Mouse (Mus musculus) midbrain, embryonic 15.5 days (tissue): ENCODE results near the gene Lima1. TPM values are rescaled to one million over a fixed set of nuclear protein-coding genes. Genes with fewer than 3 reads are reported as not detected.

ENCODE experiments used
- ATAC-seq: fragments of 200-750 bp; cut with Nextera tagmentation; replicated peaks from 2 replicates; pipeline ENCODE4 v1.8.0; 2017; ENCODE audit warnings: moderate TSS enrichment
- H3K27ac ChIP-seq: fragments of 300-500 bp; sonication (generic); 2 replicates; pipeline ENCODE4 v1.5.1; 2015; ENCODE audit warnings: mild to moderate bottlenecking, inconsistent platforms
- H3K27me3 ChIP-seq: fragments of 300-500 bp; sonication (generic); replicated peaks from 2 replicates; pipeline ENCODE4 v1.6.1; 2015; ENCODE audit warnings: inconsistent platforms
- H3K36me3 ChIP-seq: fragments of 300-500 bp; sonication (generic); replicated peaks from 2 replicates; pipeline ENCODE4 v1.6.1; 2015; ENCODE audit warnings: inconsistent platforms
- H3K4me1 ChIP-seq: fragments of 300-500 bp; sonication (generic); 2 replicates; pipeline ENCODE4 v1.6.1; 2015; ENCODE audit warnings: inconsistent platforms
- H3K4me2 ChIP-seq: fragments of 300-500 bp; sonication (generic); 2 replicates; pipeline ENCODE4 v1.6.1; 2015; ENCODE audit warnings: inconsistent platforms, mild to moderate bottlenecking, moderate library complexity
- H3K4me3 ChIP-seq: fragments of 300-500 bp; sonication (generic); 2 replicates; pipeline ENCODE4 v1.5.1; 2015; ENCODE audit warnings: mild to moderate bottlenecking, inconsistent platforms
- H3K9ac ChIP-seq: fragments of 300-500 bp; sonication (generic); 2 replicates; pipeline ENCODE4 v1.6.1; 2015; ENCODE audit warnings: mild to moderate bottlenecking, inconsistent platforms
- H3K9me3 ChIP-seq: fragments of 300-500 bp; sonication (generic); 2 replicates; pipeline ENCODE4 v1.6.1; 2016; ENCODE audit warnings: inconsistent platforms
- WGBS: fragments of 180-500 bp; shearing (Covaris S2); methylation state at CpG from one replicate; pipeline ENCODE4 v1.1.7; 2015; ENCODE audit warnings: mixed read lengths; 5-methylcytosine and 5-hydroxymethylcytosine counted together
- polyA plus RNA-seq: library from polyadenylated mRNA; unstranded; fragments of >200 nt; fragmentation: Nextera tagmentation; extraction: Ambion mirVana; gene quantifications from 2 replicates; pipeline ENCODE4 v1.2.1, GENCODE M21; 2015

The Lima1 gene
- polyA plus RNA-seq, 1 experiment from 2014 or later, result 13.9 TPM

DNA sequence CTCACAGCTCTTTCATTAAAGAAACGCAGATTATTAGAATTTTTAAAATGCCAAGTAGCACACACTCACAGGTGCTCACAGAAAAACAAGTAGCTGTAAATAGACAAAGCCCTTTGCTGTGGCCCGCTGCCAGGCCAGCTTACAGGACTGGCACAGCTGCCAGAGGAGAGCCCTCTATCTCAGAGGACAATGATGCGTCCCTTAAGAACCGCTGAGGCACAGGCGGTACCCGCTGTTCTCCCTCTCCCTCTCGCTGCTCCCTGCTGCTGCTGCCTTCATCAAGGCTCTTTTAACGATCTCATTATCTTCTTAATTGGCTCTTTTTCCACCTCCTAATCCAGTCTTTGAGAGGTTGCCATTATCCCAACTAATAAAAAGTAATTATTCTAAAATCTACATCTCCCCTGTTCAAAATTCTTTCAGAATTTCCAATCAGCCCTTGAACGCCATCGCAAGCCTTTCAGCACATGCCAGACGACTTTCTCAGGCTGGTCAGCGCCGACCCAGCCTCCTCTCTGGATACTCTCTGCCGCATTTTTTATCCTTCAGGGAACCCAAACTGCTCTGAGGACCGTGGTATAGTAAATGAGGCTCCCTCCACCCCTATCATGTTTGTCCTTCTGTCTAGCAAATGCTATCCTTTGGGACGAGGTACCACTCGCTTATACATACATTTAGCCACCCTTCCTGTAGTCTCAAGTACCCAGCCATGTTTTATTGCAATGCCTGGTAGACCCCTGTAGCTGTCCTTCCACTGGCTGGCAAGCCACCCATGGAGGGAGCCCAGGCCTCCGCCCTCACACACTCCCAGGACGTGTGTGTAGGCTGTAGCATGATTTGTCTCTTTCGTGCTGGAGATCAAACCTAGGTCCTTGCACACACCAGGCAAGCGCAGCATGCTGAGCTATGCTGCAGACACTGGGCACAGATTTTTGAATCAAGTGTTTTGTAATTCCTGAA is 67.2 kb downstream of the Lima1 start:
- Histone ChIP-seq H3K27ac (peak overlapping the region; percentile 69), H3K36me3 (no peaks in the 10 kb centered on the region), H3K27me3 (no peaks in the 10 kb centered on the region), H3K4me1 (peaks cover 22% of the 10 kb centered on the region), H3K9me3 (no peaks in the 10 kb centered on the region), H3K9ac (no peak overlapping the region), H3K4me2 (peak overlapping the region; percentile 35), H3K4me3 (no peak overlapping the region)
- 21% methylated on average over 21 of the region's 21 CpGs for WGBS
- ATAC-seq, result peak; percentile 84

- no peaks in the 10 kb centered on the region for H3K27me3 ChIP-seq
- no peaks in the 10 kb centered on the region for H3K9me3 ChIP-seq
- ATAC-seq, result no peak
- WGBS, result 26% methylated on average over 7 of the region's 7 CpGs
- peaks cover 22% of the 10 kb centered on the region for H3K4me1 ChIP-seq
- no peaks in the 10 kb centered on the region for H3K36me3 ChIP-seq
- no peak overlapping the region for H3K27ac ChIP-seq
- no peak overlapping the region for H3K4me2 ChIP-seq
- no peak overlapping the region for H3K9ac ChIP-seq
- no peak overlapping the region for H3K4me3 ChIP-seq
Observed at GRCm38 (mm10) chr15:99806171-99806570, 69.1 kb downstream of the Lima1 start.

GRCm38 (mm10) chr15:99805673-99806072 is 69.6 kb downstream of the Lima1 start:
- Histone ChIP-seq H3K4me3 (no peak overlapping the region), H3K4me2 (no peak overlapping the region), H3K36me3 (no peaks in the 10 kb centered on the region), H3K4me1 (peaks cover 22% of the 10 kb centered on the region), H3K27ac (no peak overlapping the region), H3K9ac (no peak overlapping the region), H3K9me3 (no peaks in the 10 kb centered on the region), H3K27me3 (no peaks in the 10 kb centered on the region)
- ATAC-seq, result no peak
- WGBS, result 92% methylated on average over 4 of the region's 4 CpGs

GRCm38 (mm10) chr15:99803186-99803644 is 72.0 kb downstream of the Lima1 start:
- Histone ChIP-seq H3K9ac (no peak overlapping the region), H3K27me3 (no peaks in the 10 kb centered on the region), H3K27ac (no peak overlapping the region), H3K4me1 (peaks cover 19% of the 10 kb centered on the region), H3K9me3 (no peaks in the 10 kb centered on the region), H3K4me2 (no peak overlapping the region), H3K4me3 (no peak overlapping the region), H3K36me3 (no peaks in the 10 kb centered on the region)
- 32% methylated on average over 6 of the region's 6 CpGs for WGBS
- no peak for ATAC-seq

DNA sequence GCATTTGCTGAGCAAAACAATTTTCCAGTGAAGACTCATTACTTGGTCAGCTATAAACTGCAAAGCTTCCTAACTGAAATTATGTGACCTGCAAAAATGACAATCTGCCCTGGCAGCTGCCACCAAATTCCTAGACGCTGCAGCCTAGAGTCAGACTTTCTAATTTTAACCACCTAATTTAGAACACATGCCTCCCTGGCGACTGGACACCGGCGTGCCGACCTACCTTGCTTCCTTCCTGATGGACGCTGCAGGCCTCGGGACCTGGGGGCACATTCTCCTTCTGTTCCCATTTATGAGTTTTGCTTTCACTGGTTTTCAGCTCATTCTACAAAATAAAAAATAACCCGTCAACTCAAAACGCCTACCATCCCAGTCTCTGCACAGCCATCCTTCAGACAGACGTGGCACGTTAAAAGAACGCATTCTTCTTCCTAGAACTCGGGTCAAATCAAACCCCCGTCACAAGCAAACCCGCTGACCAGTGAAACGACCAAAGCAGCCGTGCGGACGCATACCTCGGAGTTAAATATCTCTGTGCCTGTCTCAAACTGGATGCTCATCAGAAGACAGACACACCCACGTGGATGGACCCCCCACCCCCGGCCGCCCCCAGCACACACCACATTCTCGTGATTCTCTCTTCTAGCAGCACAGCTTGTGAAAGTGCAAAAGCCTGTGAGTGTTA is 73.2 kb downstream of the Lima1 start:
- no peak for ATAC-seq
- no peak overlapping the region for H3K4me2 ChIP-seq
- no peaks in the 10 kb centered on the region for H3K27me3 ChIP-seq
- H3K9ac ChIP-seq, result no peak overlapping the region
- no peak overlapping the region for H3K27ac ChIP-seq
- H3K36me3 ChIP-seq, result no peaks in the 10 kb centered on the region
- no peaks in the 10 kb centered on the region for H3K9me3 ChIP-seq
- H3K4me1 ChIP-seq, result peaks cover 10% of the 10 kb centered on the region; the same call in 1 of the 2 replicates
- no peak overlapping the region for H3K4me3 ChIP-seq
- WGBS, result 70% methylated on average over 24 of the region's 24 CpGs

GRCm38 (mm10) chr15:99799706-99800105 is 75.5 kb downstream of the Lima1 start:
- ATAC-seq, result no peak
- Histone ChIP-seq H3K4me1 (peaks cover 5% of the 10 kb centered on the region), H3K36me3 (no peaks in the 10 kb centered on the region), H3K27me3 (no peaks in the 10 kb centered on the region), H3K4me2 (no peak overlapping the region), H3K27ac (no peak overlapping the region), H3K9me3 (no peaks in the 10 kb centered on the region), H3K9ac (no peak overlapping the region), H3K4me3 (no peak overlapping the region)
- WGBS, result 85% methylated on average over 6 of the region's 6 CpGs

- WGBS, result 75% methylated on average over 5 of the region's 5 CpGs
- Histone ChIP-seq H3K36me3 (no peaks in the 10 kb centered on the region), H3K4me2 (no peak overlapping the region), H3K4me1 (no peaks in the 10 kb centered on the region; the same call in 1 of the 2 replicates), H3K27me3 (no peaks in the 10 kb centered on the region), H3K27ac (no peak overlapping the region), H3K9ac (no peak overlapping the region), H3K9me3 (no peaks in the 10 kb centered on the region), H3K4me3 (no peak overlapping the region)
- ATAC-seq, result no peak
Observed at GRCm38 (mm10) chr15:99797898-99798297, 77.4 kb downstream of the Lima1 start.

- Histone ChIP-seq H3K36me3 (no peaks in the 10 kb centered on the region), H3K9ac (no peak overlapping the region), H3K9me3 (no peaks in the 10 kb centered on the region), H3K4me2 (no peak overlapping the region), H3K27ac (0 out of 2 replicates have a peak overlapping the region, but pooled peaks have one; percentile 15), H3K27me3 (no peaks in the 10 kb centered on the region), H3K4me1 (no peaks in the 10 kb centered on the region; the same call in 1 of the 2 replicates), H3K4me3 (no peak overlapping the region)
- 59% methylated on average over 9 of the region's 9 CpGs for WGBS
- ATAC-seq, result no peak
Observed at GRCm38 (mm10) chr15:99796735-99797134, 78.5 kb downstream of the Lima1 start.

DNA sequence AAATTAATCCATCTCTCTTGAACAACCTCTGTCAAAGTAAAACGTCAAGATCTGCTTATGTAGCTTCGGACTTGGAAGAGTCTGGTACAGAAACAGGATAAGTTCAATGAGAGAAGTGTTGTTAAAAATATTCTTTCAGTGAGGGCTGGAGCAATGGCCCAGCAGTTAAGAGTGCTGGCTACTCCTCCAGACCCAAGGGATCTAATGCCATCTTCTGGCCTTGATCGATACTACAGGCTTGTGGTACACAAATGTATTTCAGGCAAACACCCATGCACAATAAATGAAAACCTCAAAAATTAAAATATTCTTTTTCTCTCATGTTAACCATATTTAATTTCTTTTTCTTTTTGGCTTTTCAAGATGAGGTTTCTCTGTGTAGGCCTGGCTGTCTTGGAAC is 79.2 kb downstream of the Lima1 start:
- WGBS, result 90% methylated on average over 3 of the region's 3 CpGs
- Histone ChIP-seq H3K4me2 (no peak overlapping the region), H3K4me1 (no peaks in the 10 kb centered on the region; the same call in 1 of the 2 replicates), H3K9me3 (no peaks in the 10 kb centered on the region), H3K4me3 (no peak overlapping the region), H3K9ac (no peak overlapping the region), H3K27ac (0 out of 2 replicates have a peak overlapping the region, but pooled peaks have one; percentile 15), H3K27me3 (no peaks in the 10 kb centered on the region), H3K36me3 (no peaks in the 10 kb centered on the region)
- no peak for ATAC-seq

DNA sequence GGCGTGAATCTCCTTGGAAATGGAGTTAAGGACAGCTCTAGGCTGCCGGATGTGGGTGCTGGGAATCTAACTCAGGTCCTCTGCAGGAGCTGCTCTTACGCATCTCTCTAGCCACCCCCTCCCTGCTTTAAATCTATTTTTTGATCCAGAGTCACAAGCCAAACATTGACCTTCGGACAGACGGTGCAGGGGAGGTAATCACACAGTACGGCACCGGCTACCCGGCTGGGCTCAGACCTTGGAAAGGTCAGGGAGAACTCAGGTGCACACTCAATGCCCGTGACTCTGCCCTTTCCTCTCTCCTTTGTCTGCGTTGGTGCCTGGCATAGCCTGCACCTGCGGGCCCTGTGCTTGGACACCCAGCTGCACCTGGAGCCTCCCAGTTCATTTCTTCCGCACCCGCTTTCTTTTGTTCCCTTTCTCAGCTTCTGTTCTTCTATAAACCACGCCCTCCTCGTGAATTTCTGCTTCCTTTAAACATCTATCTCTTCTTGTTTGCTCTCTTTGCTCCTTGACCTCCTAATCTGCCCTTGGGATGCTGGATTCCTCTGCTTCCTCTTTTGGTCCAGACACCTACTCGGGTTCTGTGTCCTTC is 82.9 kb downstream of the Lima1 start:
- 95% methylated on average over 16 of the region's 16 CpGs for WGBS
- no peak overlapping the region for H3K27ac ChIP-seq
- H3K36me3 ChIP-seq, result no peaks in the 10 kb centered on the region
- H3K4me2 ChIP-seq, result no peak overlapping the region
- no peaks in the 10 kb centered on the region for H3K9me3 ChIP-seq
- peaks cover 4% of the 10 kb centered on the region; the same call in 1 of the 2 replicates for H3K4me1 ChIP-seq
- ATAC-seq, result no peak
- no peak overlapping the region for H3K9ac ChIP-seq
- no peaks in the 10 kb centered on the region for H3K27me3 ChIP-seq
- H3K4me3 ChIP-seq, result no peak overlapping the region

DNA sequence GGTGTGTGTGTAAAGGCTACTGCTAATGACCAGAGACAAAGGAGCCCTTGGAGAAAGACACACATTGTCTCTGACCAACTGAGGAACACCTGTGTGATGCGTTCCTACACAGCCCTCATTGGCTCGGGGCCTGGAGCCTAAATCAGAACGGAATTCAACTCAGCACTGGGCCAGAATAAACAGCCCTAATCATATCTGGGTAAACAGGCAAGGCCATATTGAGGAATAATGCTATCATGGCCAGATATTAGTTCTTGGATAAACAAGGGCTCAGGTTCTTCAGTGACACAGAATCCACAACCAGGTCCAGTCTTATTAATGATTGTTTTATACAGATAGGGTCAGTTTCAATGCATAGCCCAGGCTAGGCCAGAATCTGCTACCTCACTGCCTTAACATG is 84.3 kb downstream of the Lima1 start:
- WGBS, result 92% methylated on average over 3 of the region's 3 CpGs
- H3K36me3 ChIP-seq, result no peaks in the 10 kb centered on the region

GRCm38 (mm10) chr15:99790464-99790863 is 84.8 kb downstream of the Lima1 start:
- WGBS, result 93% methylated on average over 6 of the region's 6 CpGs
- Histone ChIP-seq H3K4me2 (no peak overlapping the region), H3K9me3 (no peaks in the 10 kb centered on the region), H3K27me3 (no peaks in the 10 kb centered on the region), H3K4me3 (no peak overlapping the region), H3K9ac (no peak overlapping the region), H3K4me1 (0 out of 2 replicates have a peak, but pooled peaks cover 4% of the 10 kb centered on the region), H3K36me3 (no peaks in the 10 kb centered on the region), H3K27ac (no peak overlapping the region)
- no peak for ATAC-seq

More for the DNA sequence above, 84.3 kb downstream of the Lima1 start:
- Histone ChIP-seq H3K9ac (no peak overlapping the region), H3K9me3 (no peaks in the 10 kb centered on the region), H3K4me3 (no peak overlapping the region), H3K4me1 (0 out of 2 replicates have a peak, but pooled peaks cover 4% of the 10 kb centered on the region), H3K27me3 (no peaks in the 10 kb centered on the region), H3K4me2 (no peak overlapping the region), H3K27ac (no peak overlapping the region)
- no peak for ATAC-seq
